Mouse (Mus musculus) heart, postnatal 0 days (tissue): ENCODE results near the gene Bfsp2. TPM values are rescaled to one million over a fixed set of nuclear protein-coding genes. Genes with fewer than 3 reads are reported as not detected.

ENCODE experiments used
- ATAC-seq: fragments of 200-750 bp; cut with Nextera tagmentation; 2 replicates; pipeline ENCODE4 v1.8.0; 2017; ENCODE audit warnings: low read depth, moderate number of reproducible peaks, moderate library complexity; ENCODE audit not compliant: insufficient read depth
- DNase-seq: peaks from one replicate; pipeline ENCODE4 v3.0.0-alpha.2; 2016; ENCODE audit warnings: low spot score
- H3K27ac ChIP-seq: fragments of 300-500 bp; sonication (generic); 2 replicates; pipeline ENCODE4 v1.5.1; 2014; ENCODE audit warnings: low read depth, mild to moderate bottlenecking
- H3K27me3 ChIP-seq: fragments of 300-500 bp; sonication (generic); 2 replicates; pipeline ENCODE4 v1.6.1; 2014; ENCODE audit warnings: low read length, mixed read lengths; ENCODE audit not compliant: control insufficient read depth, insufficient read depth
- H3K36me3 ChIP-seq: fragments of 300-500 bp; sonication (generic); replicated peaks from 2 replicates; pipeline ENCODE4 v1.6.1; 2014; ENCODE audit warnings: low read length, mixed read lengths; ENCODE audit not compliant: control insufficient read depth, insufficient read depth
- H3K4me1 ChIP-seq: fragments of 300-500 bp; sonication (generic); 2 replicates; pipeline ENCODE4 v1.6.1; 2014; ENCODE audit warnings: antibody characterized with exemption; ENCODE audit not compliant: control insufficient read depth, insufficient read depth
- H3K4me2 ChIP-seq: fragments of 300-500 bp; sonication (generic); 2 replicates; pipeline ENCODE4 v1.6.1; 2014; ENCODE audit warnings: low read depth, mild to moderate bottlenecking, low read length, moderate library complexity
- H3K4me3 ChIP-seq: fragments of 300-500 bp; sonication (generic); 2 replicates; pipeline ENCODE4 v1.5.1; 2014; ENCODE audit warnings: low read depth, low read length
- H3K9ac ChIP-seq: fragments of 300-500 bp; sonication (generic); replicated peaks from 2 replicates; pipeline ENCODE4 v1.6.1; 2014; ENCODE audit warnings: low read depth, low read length, mixed read lengths
- H3K9me3 ChIP-seq: fragments of 300-500 bp; sonication (generic); replicated peaks from 2 replicates; pipeline ENCODE4 v1.6.1; 2016; ENCODE audit warnings: low read length; ENCODE audit not compliant: control insufficient read depth
- CTCF ChIP-seq: IDR thresholded peaks from 2 replicates; pipeline ENCODE4 v1.5.1; 2016; ENCODE audit warnings: antibody characterized with exemption, control low read depth, low read depth
- EP300 ChIP-seq: IDR thresholded peaks from 2 replicates; pipeline ENCODE4 v1.6.1; 2016; ENCODE audit warnings: antibody characterized with exemption, low read depth
- WGBS: fragments of 180-500 bp; shearing (Covaris S2); extraction: QIAGEN DNeasy Blood & Tissue Kit; methylation state at CpG from one replicate; pipeline ENCODE4 v1.1.7; 2014; 5-methylcytosine and 5-hydroxymethylcytosine counted together
- polyA plus RNA-seq: library from polyadenylated mRNA; unstranded; fragments of >200 nt; fragmentation: Nextera tagmentation; extraction: Ambion mirVana; gene quantifications from 2 replicates; pipeline ENCODE4 v1.2.1, GENCODE M21; 2015
- total RNA-seq: library from RNA; depleted of rRNA; stranded (reverse); fragments of >200 nt; gene quantifications from 2 replicates; pipeline ENCODE4 v1.2.3, GENCODE M21; 2014; ENCODE audit warnings: low replicate concordance

Gene Bfsp2
- total and polyA plus RNA-seq, 2 experiments from 2014 or later, result 2.3 TPM; not detected in 1

DNA sequence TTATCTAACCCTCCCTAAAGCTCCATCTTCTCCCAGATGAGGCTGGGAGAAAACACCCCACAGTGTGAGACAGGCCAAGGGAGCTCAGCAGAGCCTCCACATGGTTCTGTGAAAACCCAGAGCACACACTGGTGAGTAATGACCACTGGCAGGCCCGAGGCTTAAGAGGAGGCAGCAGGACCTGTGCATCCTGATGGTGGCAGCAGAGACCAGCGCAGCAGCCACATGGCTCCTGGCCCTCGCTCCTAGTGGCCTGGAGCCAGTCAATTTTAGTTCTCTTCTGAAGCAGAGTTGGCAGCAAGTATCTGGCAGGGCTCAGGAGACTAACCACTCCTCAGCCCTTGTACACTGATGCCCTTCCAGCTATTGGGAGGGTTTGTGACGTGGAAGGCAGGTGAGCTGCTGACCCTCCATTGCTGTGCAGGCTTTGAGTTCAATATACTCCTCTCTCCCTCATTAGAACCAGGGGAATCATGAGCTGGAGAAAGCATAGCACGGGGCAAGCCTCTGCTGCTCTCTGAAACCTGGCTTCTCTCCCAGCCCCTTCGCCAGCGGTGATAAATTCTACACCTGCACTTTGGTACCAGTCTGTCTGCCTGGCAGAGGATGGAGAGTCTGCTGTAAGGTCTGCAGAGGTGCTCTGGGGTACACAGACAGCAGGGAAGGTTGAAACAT is 14.3 kb upstream of the Bfsp2 start:
- H3K4me2 ChIP-seq, result no peak overlapping the region

DNA sequence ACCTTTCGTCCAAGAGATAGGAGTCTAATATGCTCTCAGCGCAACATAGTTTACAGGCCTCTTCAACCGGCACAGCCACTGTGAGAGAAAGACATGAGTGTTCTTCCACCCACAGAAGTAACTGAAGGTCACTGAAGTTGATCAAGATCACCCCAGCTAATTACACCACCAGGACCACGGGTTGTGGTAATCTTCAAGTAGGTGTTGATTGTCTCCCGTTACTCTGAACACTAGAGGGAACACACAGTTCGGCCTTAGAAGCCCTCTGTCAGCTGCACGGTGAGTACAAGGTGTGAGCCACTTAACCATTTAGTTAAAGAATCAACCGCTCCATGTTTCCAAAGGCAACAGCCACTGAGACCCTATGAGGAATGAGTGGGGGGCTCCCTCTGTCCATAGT is 11.8 kb upstream of the Bfsp2 start:
- 39% methylated on average over 8 of the region's 8 CpGs for WGBS
- Histone ChIP-seq H3K27ac (peak overlapping the region; percentile 58), H3K27me3 (no peaks in the 10 kb centered on the region), H3K9ac (no peak overlapping the region; the same call in 1 of the 2 replicates), H3K36me3 (no peaks in the 10 kb centered on the region), H3K4me2 (no peak overlapping the region), H3K4me1 (peaks cover 22% of the 10 kb centered on the region), H3K9me3 (no peaks in the 10 kb centered on the region), H3K4me3 (no peak overlapping the region)
- TF ChIP-seq CTCF, result peak; percentile 11; the same call in 1 of the 2 replicates
- peak; percentile 90 for TF ChIP-seq EP300
- DNase-seq, result peak; percentile 63
- ATAC-seq, result peak; percentile 60; the same call in 1 of the 2 replicates

More for the DNA sequence above, 14.3 kb upstream of the Bfsp2 start:
- peak; percentile 91 for DNase-seq
- Histone ChIP-seq H3K9me3 (no peaks in the 10 kb centered on the region), H3K9ac (no peak overlapping the region), H3K4me3 (no peak overlapping the region), H3K4me1 (peaks cover 8% of the 10 kb centered on the region), H3K27ac (peak overlapping the region; percentile 50; the same call in 1 of the 2 replicates), H3K36me3 (no peaks in the 10 kb centered on the region), H3K27me3 (no peaks in the 10 kb centered on the region)
- WGBS, result 14% methylated on average over 7 of the region's 7 CpGs
- peak; percentile 85 for ATAC-seq
- no peak for TF ChIP-seq EP300
- peak; percentile 97 for TF ChIP-seq CTCF

DNA sequence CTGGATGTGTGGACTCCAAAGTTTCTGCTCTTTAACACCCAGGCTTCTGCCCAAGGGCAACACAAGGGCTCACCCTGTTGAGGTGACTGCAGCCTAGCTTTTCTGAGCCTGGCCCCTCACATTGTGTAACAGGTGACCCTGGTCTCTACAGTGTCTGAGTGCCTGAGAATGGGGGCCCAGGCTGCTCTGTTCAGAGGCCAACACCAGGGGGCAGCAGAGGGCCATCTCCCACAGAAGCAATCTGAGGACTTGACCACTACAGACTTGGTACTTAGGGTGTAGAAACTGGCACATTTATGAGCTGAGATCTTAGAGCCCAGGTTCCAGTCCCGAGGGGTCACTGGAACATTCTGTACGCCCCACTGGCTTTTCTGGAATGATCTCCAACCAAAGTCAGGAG is 10.2 kb upstream of the Bfsp2 start:
- H3K27ac ChIP-seq, result no peak overlapping the region
- no peaks in the 10 kb centered on the region for H3K36me3 ChIP-seq
- DNase-seq (peak; percentile 69), ATAC-seq (peak; percentile 42)
- no peak overlapping the region for H3K9ac ChIP-seq
- TF ChIP-seq CTCF (peak; percentile 95), EP300 (no peak)
- peaks cover 35% of the 10 kb centered on the region for H3K4me1 ChIP-seq
- no peak overlapping the region for H3K4me2 ChIP-seq
- WGBS, result 27% methylated on average over 2 of the region's 2 CpGs
- no peak overlapping the region for H3K4me3 ChIP-seq
- no peaks in the 10 kb centered on the region for H3K9me3 ChIP-seq
- no peaks in the 10 kb centered on the region for H3K27me3 ChIP-seq

DNA sequence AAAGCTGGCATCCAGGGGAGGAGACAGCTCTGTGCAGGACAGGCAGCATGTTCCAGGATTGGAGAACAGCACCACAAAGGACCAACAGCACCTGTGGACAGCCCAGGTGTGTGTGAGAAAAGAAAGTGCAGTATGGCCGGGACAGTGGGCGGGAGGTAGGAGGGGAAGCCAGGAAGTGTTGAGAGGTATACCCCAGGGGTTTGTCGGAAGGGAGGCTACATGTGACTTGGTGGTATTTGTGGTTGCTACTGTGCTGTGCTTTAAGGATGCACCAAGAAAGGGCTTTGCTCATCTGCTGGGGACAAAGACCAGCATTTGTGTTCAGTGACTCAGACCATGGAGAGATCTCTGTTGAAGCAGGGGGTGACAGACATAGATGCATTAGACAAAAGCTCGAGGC is 9.7 kb upstream of the Bfsp2 start:
- no peak overlapping the region for H3K4me3 ChIP-seq
- no peaks in the 10 kb centered on the region for H3K36me3 ChIP-seq
- no peak for TF ChIP-seq EP300
- TF ChIP-seq CTCF, result no peak
- DNase-seq, result no peak
- no peak overlapping the region for H3K27ac ChIP-seq
- no peaks in the 10 kb centered on the region for H3K27me3 ChIP-seq
- 74% methylated on average over 4 of the region's 4 CpGs for whole genome bisulfite sequencing
- no peak for ATAC-seq
- H3K4me1 ChIP-seq, result peaks cover 38% of the 10 kb centered on the region
- no peak overlapping the region for H3K4me2 ChIP-seq
- H3K9me3 ChIP-seq, result no peaks in the 10 kb centered on the region
- H3K9ac ChIP-seq, result no peak overlapping the region

DNA sequence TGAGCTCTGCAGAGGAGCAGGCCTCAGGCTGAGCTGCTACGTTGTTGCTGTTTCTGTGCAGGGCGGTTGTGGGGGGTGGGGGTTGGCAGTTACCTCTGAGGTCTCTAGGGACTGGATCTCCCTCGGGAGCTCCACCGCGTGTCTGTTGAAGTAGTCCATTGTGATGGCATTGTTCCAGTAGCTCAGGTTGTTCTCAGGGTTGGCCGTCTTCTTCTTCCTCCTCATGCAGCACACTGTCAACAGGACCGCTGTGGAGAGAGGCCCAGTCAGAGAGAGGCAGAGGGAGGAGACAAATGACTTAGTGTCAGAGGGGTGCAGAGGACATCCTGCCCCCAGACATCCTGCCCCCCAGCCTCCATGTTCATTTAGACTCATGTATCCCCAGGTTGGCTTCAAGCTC is 8.9 kb upstream of the Bfsp2 start:
- H3K27ac ChIP-seq, result no peak overlapping the region
- WGBS, result 29% methylated on average over 7 of the region's 7 CpGs
- TF ChIP-seq EP300 (no peak), CTCF (no peak)
- H3K4me3 ChIP-seq, result no peak overlapping the region
- H3K9me3 ChIP-seq, result no peaks in the 10 kb centered on the region
- no peak overlapping the region; the same call in 1 of the 2 replicates for H3K9ac ChIP-seq
- ATAC-seq (no peak), DNase-seq (no peak)
- H3K36me3 ChIP-seq, result no peaks in the 10 kb centered on the region
- H3K4me1 ChIP-seq, result peaks cover 38% of the 10 kb centered on the region
- H3K4me2 ChIP-seq, result no peak overlapping the region
- H3K27me3 ChIP-seq, result no peaks in the 10 kb centered on the region

GRCm38 (mm10) chr9:103486262-103486661 is 6.0 kb upstream of the Bfsp2 start:
- Histone ChIP-seq H3K4me3 (no peak overlapping the region), H3K36me3 (no peaks in the 10 kb centered on the region), H3K27me3 (no peaks in the 10 kb centered on the region), H3K27ac (no peak overlapping the region), H3K4me1 (peaks cover 32% of the 10 kb centered on the region), H3K9me3 (no peaks in the 10 kb centered on the region), H3K4me2 (no peak overlapping the region), H3K9ac (no peak overlapping the region)
- no peak for ATAC-seq
- DNase-seq, result no peak
- 71% methylated on average over 6 of the region's 6 CpGs for WGBS
- TF ChIP-seq CTCF, result no peak
- TF ChIP-seq EP300, result no peak
